Mouse (Mus musculus) common myeloid progenitor, adult 5-6 weeks (primary cell): ENCODE measurements around the gene Clmn. TPM values are rescaled to one million over a fixed set of nuclear protein-coding genes. Genes with fewer than 3 reads are reported as not detected.
"Not testable (repeated sequence)": the region's sequence is repeated elsewhere in the genome, so short reads cannot be mapped to it uniquely, and the experiment has no call there.

ENCODE experiments used
- ATAC-seq: replicated peaks from 2 replicates; pipeline ENCODE4 v1.8.0; 2016; ENCODE audit warnings: low read depth, mild to moderate bottlenecking, moderate TSS enrichment, inconsistent platforms; ENCODE audit not compliant: poor library complexity, severe bottlenecking
- total RNA-seq: library from RNA; stranded (forward); fragments of 200-1000, 187-1606 nt; gene quantifications from 2 replicates; pipeline ENCODE4 v1.2.3, GENCODE M21; 2017

Clmn gene
- total RNA-seq, 1 experiment from 2014 or later, result under 0.01 TPM

- peak; percentile 94 for ATAC-seq
Observed at GRCm38 (mm10) chr12:104733165-104733564, 131.7 kb downstream of the Clmn start.

- no peak for ATAC-seq
Observed at GRCm38 (mm10) chr12:104731782-104732181, 133.1 kb downstream of the Clmn start.

- not testable (repeated sequence) for ATAC-seq
Observed at GRCm38 (mm10) chr12:104726436-104726835, 138.4 kb downstream of the Clmn start.

GRCm38 (mm10) chr12:104722056-104722455 is 142.8 kb downstream of the Clmn start:
- ATAC-seq, result no peak

GRCm38 (mm10) chr12:104721011-104721410 is 143.9 kb downstream of the Clmn start:
- ATAC-seq, result no peak

- no peak for ATAC-seq
Observed at GRCm38 (mm10) chr12:104718956-104719355, 145.9 kb downstream of the Clmn start.

- ATAC-seq, result no peak
Observed at GRCm38 (mm10) chr12:104716409-104716808, 148.5 kb downstream of the Clmn start.

- ATAC-seq, result peak; percentile 69
Observed at GRCm38 (mm10) chr12:104715453-104715852, 149.4 kb downstream of the Clmn start.

Other genes with a start within 250 kb of the Clmn start
- gene Dicer1, start 113.1 kb downstream of the Clmn start, total RNA-seq, result 46.1 and 46.6 TPM in 2 replicates
- 23.0 and 25.3 TPM in 2 replicates for gene Syne3, start 144.7 kb upstream of the Clmn start, total RNA-seq
- 30.1 and 42.8 TPM in 2 replicates for gene Glrx5, start 167.6 kb upstream of the Clmn start, total RNA-seq